Mouse (Mus musculus) heart, postnatal 25 days (tissue): ENCODE results near the gene Ankrd6. TPM values are rescaled to one million over a fixed set of nuclear protein-coding genes. Genes with fewer than 3 reads are reported as not detected.

ENCODE experiments used
- DNase-seq: peaks from one replicate; pipeline ENCODE4 v3.0.0; 2022; ENCODE audit warnings: low spot score
- intact Hi-C: fragments of 180-260 bp; cut with DNase I; formaldehyde crosslinking; loops from one replicate; pipeline ENCODE4 v1.15.1; 2025
- total RNA-seq, 2 experiments: library from RNA; stranded (reverse); gene quantifications; 2 replicates each; pipeline ENCODE4 v1.2.3; 2021

Ankrd6 gene
- total RNA-seq, 2 experiments from 2014 or later, result 2.7 to 3.7 TPM

- intact Hi-C loops, result no loop called here
- no peak for DNase-seq
These were observed 126.4 kb downstream of the Ankrd6 start for GRCm38 (mm10) chr4:32824254-32824653.

DNA sequence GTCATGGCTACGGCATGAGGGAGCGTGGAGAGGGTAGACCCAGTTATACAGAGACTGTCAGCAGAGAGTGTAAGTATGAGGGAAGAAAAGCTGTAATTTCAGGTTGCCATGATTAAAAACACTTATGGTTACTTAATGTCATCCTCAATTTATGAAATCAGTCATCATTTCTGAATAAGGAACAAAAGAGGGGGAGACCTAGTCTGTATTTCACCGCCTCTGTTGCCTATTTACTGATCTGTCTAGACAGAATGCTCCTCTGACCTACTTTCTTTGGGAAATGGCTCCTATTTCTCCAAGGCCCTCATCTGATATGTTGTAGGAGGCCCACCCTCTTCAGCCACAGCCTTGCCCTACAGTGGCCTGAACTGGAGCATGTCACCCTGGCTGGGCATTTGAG, 130.0 kb downstream of the Ankrd6 start:
- intact Hi-C loops, result no loop called here
- no peak for DNase-seq

DNA sequence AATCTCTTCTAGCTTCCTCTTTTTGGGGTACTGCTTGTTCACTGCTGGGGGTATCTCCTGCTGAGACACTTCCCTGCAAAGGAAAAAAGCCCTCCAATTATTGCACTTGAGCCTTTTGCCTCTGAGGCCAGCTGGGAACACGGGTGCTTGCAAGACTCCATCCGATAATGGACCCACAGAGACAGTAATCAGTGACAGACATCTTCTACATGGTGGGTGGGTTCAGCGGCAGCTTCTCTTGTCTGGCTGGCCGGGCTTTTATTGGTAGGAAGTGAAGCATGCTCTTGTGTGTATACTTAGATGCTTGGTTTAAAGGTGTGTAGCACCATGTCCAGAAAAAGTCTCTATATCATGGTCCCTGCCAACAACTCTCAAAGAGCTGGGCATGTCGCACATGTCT, 133.2 kb downstream of the Ankrd6 start:
- intact Hi-C loops, result no loop called here
- no peak for DNase-seq

DNA sequence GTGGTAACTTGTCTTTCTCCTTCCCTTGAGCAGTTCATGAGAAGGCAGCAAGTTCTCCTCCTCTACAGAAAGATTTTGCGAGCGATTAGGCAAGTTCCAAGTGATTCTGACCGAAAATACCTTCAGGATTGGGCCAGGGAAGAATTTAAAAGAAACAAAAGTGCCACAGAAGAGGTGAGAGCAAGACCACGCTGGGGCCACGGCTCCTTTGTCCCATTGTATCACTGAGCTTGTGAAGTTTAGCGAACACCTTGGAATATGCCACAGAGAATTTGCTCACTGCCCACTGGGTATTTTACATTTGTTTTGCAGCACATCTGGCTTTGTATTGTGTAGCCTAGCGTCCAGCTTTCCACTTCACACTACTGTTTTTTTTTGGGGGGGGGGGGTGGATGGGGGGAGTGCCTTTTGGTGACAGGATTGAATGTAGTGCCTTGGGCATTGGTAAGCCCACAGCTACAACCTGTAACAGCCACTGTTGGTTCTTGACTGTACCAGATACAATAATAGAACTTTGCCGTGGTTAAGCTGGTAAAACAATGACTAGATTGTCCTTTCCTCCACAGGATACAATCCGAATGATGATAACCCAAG, 150.0 kb downstream of the Ankrd6 start:
- intact Hi-C loops, result loop anchor here (5.0 to 10.0 kb wide), 2 partner anchors 232 to 484 kb away; partner anchors contain the start of gene Ube2j1
- DNase-seq, result no peak

GRCm38 (mm10) chr4:32799966-32800576, 150.6 kb downstream of the Ankrd6 start, which contains the start of gene Lyrm2:
Gene Lyrm2 (plus strand): TSS chr4:32800253.
- intact Hi-C loops, result loop anchor here (5.0 to 10.0 kb wide), 2 partner anchors 232 to 485 kb away; partner anchors contain the start of gene Ube2j1
- DNase-seq, result peak; percentile 61

- intact Hi-C loops, result no loop called here
- no peak for DNase-seq
These were observed 151.7 kb downstream of the Ankrd6 start for GRCm38 (mm10) chr4:32798976-32799375.

DNA sequence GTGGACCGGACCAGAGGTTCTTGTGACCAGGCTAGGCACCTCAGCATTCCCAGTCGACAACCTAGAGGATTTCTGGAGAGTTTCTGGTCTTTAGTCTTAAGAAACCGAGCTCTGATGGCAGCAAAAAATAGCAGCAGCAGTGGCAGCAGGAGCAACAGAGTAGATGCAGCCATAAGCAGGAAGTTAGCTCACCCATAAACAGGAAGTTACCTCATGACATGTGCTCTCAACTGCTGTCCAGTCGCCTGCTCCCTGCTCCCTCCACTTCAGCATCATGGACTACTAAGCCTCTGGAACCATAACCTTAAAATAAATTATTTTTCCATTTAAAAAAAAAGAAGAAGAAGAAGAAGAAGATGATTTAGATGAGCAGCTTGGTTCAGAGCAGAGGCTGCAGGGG, 161.6 kb downstream of the Ankrd6 start:
- intact Hi-C loops, result no loop called here
- DNase-seq, result no peak

DNA sequence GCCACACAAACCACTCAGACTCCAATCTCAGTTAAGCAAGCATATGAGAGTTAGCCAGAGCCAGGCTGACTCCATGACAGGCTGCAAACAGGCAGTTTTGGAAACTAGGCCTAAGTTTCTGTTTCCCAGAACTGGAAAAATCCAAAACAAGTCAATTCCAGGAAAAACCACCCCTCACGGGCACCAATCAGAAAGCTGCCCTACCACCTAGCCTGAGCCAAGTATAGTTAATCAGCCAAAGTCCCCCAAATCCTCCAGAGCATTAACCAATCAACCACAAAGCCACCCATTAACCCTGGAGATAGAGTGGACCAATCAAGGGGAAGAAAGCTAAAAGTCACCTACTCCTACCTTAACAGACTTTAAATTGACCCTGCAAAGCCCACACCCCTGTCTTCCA, 163.5 kb downstream of the Ankrd6 start:
- DNase-seq, result no peak
- intact Hi-C loops, result no loop called here

GRCm38 (mm10) chr4:32779996-32780395, 170.6 kb downstream of the Ankrd6 start:
- intact Hi-C loops, result no loop called here
- DNase-seq, result no peak

DNA sequence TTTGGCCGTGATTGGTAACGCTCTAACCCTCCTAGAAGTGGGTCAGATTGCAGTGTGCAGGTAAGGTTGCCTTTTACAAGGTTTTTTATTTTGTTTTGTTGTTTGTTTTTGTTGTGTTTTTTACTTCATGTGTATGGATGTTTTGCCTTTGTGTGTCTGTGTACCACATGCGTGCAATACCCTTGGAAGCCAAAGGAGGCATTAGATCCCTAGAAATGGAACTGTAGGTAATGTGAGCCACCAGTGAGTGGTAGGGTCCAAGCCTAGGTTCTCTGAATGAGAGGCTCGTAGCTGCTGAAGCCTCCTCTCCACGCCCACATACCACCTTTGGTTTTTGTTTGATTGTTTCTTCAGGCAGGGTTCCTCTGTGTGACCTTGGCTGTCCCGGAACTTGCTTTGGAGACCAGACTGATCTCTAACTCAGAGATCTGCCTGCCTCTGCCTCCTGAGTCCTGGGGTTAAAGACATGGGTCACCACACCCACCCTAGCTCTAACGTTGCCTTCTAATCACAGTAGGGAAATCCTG, 180.3 kb downstream of the Ankrd6 start:
- DNase-seq, result no peak
- intact Hi-C loops, result no loop called here

- DNase-seq, result no peak
- intact Hi-C loops, result no loop called here
These were observed 182.6 kb downstream of the Ankrd6 start for GRCm38 (mm10) chr4:32768046-32768445.

GRCm38 (mm10) chr4:32767471-32767870, 183.2 kb downstream of the Ankrd6 start:
- no peak for DNase-seq
- intact Hi-C loops, result no loop called here

DNA sequence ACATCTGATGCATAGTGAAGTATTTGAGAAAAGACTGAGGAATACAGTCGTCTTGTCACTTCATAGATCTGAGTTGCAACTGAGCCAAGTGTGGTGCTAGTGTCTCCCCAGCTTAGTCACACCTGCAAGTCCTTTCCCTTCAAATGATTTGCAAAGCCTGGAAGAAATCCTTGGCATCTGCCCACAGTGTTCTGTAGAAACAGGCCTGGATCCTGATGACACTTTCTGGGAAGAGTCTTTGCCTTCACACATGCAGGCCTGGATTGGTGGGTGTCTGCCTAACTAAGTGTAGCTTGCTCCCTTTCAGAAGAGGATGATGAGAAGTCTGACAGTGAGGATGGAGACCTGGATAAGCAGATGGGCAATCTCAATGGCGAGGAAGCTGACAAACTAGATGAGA, 193.2 kb downstream of the Ankrd6 start:
- no peak for DNase-seq
- intact Hi-C loops, result no loop called here

Other genes starting within 250 kb of the Ankrd6 start
- gene Lyrm2, start 150.6 kb downstream of the Ankrd6 start, total RNA-seq, result 10 to 100 TPM; 30.2 to 35.3 TPM
- 10 to 100 TPM; 75.9 to 79.1 TPM for gene Rragd, start 32.2 kb upstream of the Ankrd6 start, total RNA-seq
- 10 to 100 TPM; 42.3 to 43.4 TPM for gene Ube2j1, start 80.6 kb upstream of the Ankrd6 start, total RNA-seq
- 1 to 10 TPM; 1.5 to 1.6 TPM for gene Gabrr2, start 112.2 kb upstream of the Ankrd6 start, total RNA-seq
- gene Gabrr1, start 181.7 kb upstream of the Ankrd6 start, total RNA-seq, result under 1 TPM; 0.39 to 0.59 TPM
- gene Pm20d2, start 238.9 kb upstream of the Ankrd6 start, total RNA-seq, result 10 to 100 TPM; 47.7 to 48.8 TPM